Mouse (Mus musculus) cerebellum, adult 2 months (tissue): ENCODE measurements at regions not wholly inside any gene's neighbourhood (a gene's known extent, or its start where the extent isn't known, plus 50 kb on each side); places are given as distances from the start of the nearest gene placed in this dataset.

Source experiments
- CTCF ChIP-seq: fragments of 200-500 bp; IDR thresholded peaks from 2 replicates; pipeline ENCODE4 v1.5.1; 2011; ENCODE audit warnings: low read depth, mild to moderate bottlenecking, control low read depth, low read length, moderate library complexity, borderline replicate concordance; ENCODE audit not compliant: insufficient read depth
- POLR2A ChIP-seq: fragments of 200-500 bp; IDR thresholded peaks from 2 replicates; pipeline ENCODE4 v1.6.1; 2011; ENCODE audit warnings: low read length, control low read depth, borderline replicate concordance; ENCODE audit not compliant: insufficient read depth

- no peak for TF ChIP-seq CTCF
- TF ChIP-seq POLR2A, result no peak
Measured at GRCm38 (mm10) chr12:27251521-27251920, 90.9 kb downstream of the Sox11 start.
